Mouse (Mus musculus): ENCODE measurements around the gene Lingo1.

DNA sequence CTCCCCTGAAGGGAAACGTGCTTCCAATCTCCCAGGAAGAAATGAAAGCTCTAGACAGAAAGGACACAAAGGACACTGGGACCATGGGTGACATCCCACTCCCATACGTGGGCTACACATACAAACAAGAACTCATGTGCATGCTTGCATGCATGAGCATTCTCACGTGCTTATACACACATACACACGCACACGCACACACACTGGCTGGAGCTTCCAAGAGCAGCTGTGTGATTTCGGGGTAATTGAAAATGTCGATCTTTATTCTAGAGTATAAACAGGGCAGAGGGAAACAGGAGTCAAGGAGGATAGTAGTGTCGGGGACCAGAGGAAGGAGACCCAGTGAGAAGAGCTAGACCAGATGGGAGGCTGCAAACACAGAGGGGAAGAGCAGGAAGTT, 48.4 kb upstream of the Lingo1 start:
- TF ChIP-seq CTCF (IDR thresholded peaks at IDR 0.05; ENCODE audit: low read depth, low read length) (no peak), GATA1 (IDR thresholded peaks at IDR 0.05; ENCODE audit: borderline replicate concordance, low read length) (no peak)

All from G1E (cell line).